Mouse (Mus musculus) lung, adult 2 months (tissue): ENCODE data around the gene 1700020L24Rik. TPM values are rescaled to one million over a fixed set of nuclear protein-coding genes. Genes with fewer than 3 reads are reported as not detected.

ENCODE experiments used
- DNase-seq: peaks from one replicate; pipeline ENCODE4 v3.0.0; 2022
- H3K4me1 ChIP-seq: fragments of 200-500 bp; 2 replicates; pipeline ENCODE4 v1.6.1; 2011; ENCODE audit warnings: low read length; ENCODE audit not compliant: control insufficient read depth, insufficient read depth
- H3K4me3 ChIP-seq: fragments of 200-500 bp; replicated peaks from 2 replicates; pipeline ENCODE3; 2011; ENCODE audit warnings: low read depth, mild to moderate bottlenecking, control low read depth, low read length; ENCODE audit errors: extremely low read depth
- CTCF ChIP-seq: fragments of 200-500 bp; IDR thresholded peaks from 2 replicates; pipeline ENCODE4 v1.5.1; 2011; ENCODE audit warnings: mild to moderate bottlenecking, low read length, control low read depth; ENCODE audit not compliant: insufficient read depth
- POLR2A ChIP-seq: fragments of 200-500 bp; IDR thresholded peaks from 2 replicates; pipeline ENCODE4 v1.6.1; 2011; ENCODE audit warnings: low read depth, mild to moderate bottlenecking, control low read depth, low read length, borderline replicate concordance; ENCODE audit errors: extremely low read depth
- WGBS: fragments of 180-500 bp; shearing (Covaris S2); methylation state at CpG from one replicate; pipeline ENCODE4 v1.1.7; 2018; 5-methylcytosine and 5-hydroxymethylcytosine counted together
- polyA plus RNA-seq: library from polyadenylated mRNA; depleted of rRNA; stranded (reverse); fragments of >200 nt; gene quantifications from 2 replicates; pipeline ENCODE4 v1.2.3, GENCODE M21; 2012; rRNA removed

The 1700020L24Rik gene
- 0.54 TPM in 1 of 2 replicates, not detected in the other for polyA plus RNA-seq

DNA sequence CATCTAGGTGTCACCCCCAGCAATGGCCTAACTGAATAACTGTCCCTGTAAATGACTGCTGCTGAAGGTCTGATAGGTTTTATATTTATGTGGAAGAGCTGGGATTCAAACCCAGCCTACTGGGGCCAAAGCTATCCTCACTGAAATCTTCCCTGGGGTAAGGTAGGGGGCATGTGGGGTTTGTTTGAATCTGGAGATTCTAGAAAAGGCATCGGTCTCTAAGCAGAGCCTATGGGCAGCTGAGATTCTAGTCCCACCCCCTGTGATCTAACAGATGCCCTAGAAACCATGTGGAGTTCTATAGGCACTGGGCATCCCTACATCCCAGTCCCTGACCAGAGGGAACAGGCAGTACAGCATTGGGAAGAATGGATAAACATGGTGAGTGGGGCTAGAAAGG, at the start of gene 1700020L24Rik:
Gene 1700020L24Rik, plus strand, starts transcription at position 301 of the 400 bp plus-strand sequence.
- H3K4me1 ChIP-seq = peaks cover 3% of the 10 kb centered on the region
- no peak within 1 kb of the TSS for H3K4me3 ChIP-seq
- no peak for DNase-seq
- 93% methylated on average over 1 of the region's 1 CpGs for WGBS
- no peak for TF ChIP-seq POLR2A
- no peak for TF ChIP-seq CTCF

DNA sequence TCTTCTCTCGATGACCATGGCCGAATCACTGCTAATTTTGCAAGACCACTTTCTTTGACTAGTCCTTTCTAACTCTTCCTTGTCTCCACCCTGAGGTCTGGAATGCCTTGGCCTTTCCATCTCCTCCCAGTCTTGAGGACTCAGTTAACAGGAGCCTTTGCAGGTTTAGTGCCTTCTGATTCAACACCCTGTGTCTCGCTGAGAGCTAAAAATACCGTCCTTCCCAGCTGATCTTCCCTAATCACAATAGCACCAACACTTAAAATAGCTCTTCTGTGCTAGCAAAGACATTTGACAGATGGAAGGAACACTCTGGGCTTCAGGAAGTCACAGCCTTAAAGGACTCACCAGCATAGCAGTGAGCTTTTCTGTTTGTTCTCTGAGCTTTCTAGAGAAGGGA, 44.4 kb upstream of the 1700020L24Rik start:
- 82% methylated on average over 4 of the region's 4 CpGs for WGBS

DNA sequence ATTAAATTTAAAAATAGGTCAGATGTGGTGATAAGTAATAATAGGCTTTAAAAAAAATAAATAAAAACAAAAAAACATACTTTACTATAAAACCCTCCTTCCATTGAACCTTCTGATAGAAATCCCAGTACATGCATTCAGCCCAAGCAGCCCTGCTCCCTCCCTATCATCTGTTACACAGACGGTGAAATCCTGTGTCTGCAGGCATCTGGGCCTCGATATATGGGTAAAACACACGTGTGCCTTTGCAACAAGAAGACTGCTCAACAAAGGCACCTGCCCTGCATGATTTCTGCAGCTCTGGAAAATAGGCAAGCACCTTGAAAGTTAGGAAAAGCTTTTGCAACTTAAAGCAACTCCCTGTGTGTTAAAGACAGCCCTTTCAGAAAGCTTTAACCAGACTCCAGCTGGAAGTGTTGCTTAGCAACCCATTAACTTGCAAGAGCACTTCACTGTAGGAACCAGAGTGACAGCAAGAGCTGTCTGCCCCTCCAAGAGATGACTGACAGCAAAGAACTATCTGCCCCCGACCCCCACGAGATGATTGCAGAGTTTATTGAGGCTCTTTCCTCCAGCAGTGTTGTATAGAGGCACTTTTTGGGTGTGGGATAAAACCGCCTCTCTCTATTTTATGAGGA, 42.6 kb upstream of the 1700020L24Rik start:
- no peak for TF ChIP-seq POLR2A
- TF ChIP-seq CTCF = no peak
- peaks cover 6% of the 10 kb centered on the region for H3K4me1 ChIP-seq
- H3K4me3 ChIP-seq = no peak overlapping the region
- DNase-seq = no peak
- WGBS = 63% methylated on average over 6 of the region's 6 CpGs

More for the DNA sequence above, 44.4 kb upstream of the 1700020L24Rik start:
- TF ChIP-seq CTCF = no peak
- no peak for TF ChIP-seq POLR2A
- Histone ChIP-seq H3K4me1 (peaks cover 2% of the 10 kb centered on the region; the same call in 1 of the 2 replicates), H3K4me3 (no peak overlapping the region)
- no peak for DNase-seq

DNA sequence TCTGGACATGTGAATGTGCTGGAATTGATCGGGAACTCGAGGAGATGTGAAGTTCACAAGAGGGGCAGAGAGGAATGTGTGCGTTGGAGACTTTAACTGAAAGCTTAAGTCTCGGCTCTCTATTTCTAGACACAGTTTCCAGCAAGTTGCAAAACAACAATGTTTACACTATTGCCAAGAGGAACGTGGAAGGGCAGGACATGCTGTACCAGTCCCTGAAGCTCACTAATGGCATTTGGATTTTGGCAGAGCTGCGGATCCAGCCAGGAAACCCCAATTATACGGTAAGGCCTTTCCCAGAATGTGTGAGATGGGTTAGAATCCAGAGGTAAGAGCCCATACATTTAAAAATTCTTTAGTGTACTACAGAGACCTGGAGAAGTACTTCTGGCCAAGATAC, 39.9 kb upstream of the 1700020L24Rik start:
- no peak for DNase-seq
- Histone ChIP-seq H3K4me3 (no peak overlapping the region), H3K4me1 (peaks cover 6% of the 10 kb centered on the region)
- TF ChIP-seq CTCF = no peak
- no peak for TF ChIP-seq POLR2A
- 55% methylated on average over 7 of the region's 7 CpGs for WGBS

DNA sequence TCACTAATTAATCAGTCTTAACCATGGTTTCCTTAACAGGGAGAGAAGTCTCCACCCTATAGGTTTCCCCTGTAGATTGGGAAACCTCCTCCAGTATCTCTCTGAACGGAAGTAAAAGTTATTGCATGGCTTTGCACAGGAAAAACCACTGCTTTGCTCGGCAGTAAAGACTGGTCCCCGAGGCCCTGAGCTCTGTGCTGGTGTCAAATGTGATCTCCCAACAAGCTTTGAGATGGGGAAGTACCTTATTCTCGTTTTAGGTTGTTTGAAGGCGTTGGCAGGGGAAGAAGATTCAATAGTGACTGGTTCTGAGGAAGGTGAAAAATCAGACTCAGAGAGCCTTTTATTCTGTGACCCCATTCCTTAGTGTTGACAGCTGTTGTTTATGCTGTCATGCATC, 38.8 kb upstream of the 1700020L24Rik start:
- 72% methylated on average over 5 of the region's 5 CpGs for WGBS
- no peak for DNase-seq
- TF ChIP-seq POLR2A (no peak), CTCF (no peak)
- Histone ChIP-seq H3K4me3 (no peak overlapping the region), H3K4me1 (peaks cover 6% of the 10 kb centered on the region)

DNA sequence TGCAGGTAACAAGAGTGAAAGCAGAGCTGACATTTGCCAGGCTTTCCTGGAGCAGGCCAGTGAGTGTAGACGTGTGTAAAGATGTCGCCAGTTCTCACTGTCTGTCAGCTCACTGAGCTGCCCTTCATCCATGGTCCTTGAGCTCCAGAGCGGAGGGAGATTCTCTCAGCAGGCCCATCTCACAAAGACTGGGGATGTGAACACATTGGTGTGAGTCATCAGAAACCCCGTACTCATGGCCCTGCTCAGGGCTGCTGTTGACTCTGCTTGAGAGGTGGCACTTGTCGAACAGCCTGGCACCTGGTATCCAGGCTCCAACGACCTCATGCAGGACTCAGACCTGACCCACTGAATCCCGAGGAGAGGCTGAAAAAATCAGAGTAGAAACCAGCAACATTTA, 33.7 kb upstream of the 1700020L24Rik start:
- TF ChIP-seq POLR2A = no peak
- no peak for TF ChIP-seq CTCF
- WGBS = 68% methylated on average over 7 of the region's 7 CpGs
- Histone ChIP-seq H3K4me1 (no peaks in the 10 kb centered on the region), H3K4me3 (no peak overlapping the region)
- no peak for DNase-seq

DNA sequence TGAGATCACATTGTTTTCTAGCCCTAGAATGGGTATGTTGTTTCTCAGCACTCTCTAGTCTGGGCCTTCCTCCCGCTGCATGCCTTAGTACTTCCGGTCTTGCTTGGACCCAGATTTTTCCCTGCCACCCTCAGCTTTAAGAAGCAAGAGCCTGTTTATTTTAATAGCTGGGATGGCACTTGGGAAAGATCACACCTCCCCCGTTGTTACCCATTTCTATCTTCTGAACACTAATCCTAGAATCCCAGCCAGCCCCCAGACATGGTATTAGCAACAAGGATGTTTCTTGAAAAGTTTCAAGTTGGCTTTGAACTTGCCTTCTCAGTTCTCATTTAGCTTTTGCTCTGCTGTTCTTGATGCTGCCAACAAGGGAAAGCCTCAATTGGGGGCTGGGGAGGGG, 31.1 kb upstream of the 1700020L24Rik start:
- Histone ChIP-seq H3K4me3 (no peak overlapping the region), H3K4me1 (peaks cover 3% of the 10 kb centered on the region)
- no peak for DNase-seq
- WGBS = 51% methylated on average over 3 of the region's 3 CpGs
- no peak for TF ChIP-seq POLR2A
- no peak for TF ChIP-seq CTCF

DNA sequence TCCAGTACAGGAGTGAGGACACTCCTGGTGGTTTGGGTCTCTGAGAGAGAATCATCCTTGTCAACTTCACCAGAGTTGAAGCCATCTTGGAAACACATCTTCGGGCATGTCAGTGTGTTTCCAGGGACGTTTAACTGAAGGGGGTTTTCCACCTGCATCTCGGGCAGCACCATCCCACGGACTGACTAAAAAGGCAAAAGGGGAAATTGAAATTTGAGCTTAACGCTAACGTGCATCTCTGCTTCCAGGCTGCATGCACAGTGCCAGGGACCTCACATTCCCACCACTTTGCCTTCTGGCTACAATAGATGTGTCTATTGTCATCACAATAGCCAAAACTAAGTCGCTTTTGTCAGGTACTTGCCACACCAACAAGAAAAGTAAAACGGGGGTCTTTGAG, 29.2 kb upstream of the 1700020L24Rik start:
- peaks cover 3% of the 10 kb centered on the region for H3K4me1 ChIP-seq
- no peak for DNase-seq
- 36% methylated on average over 8 of the region's 8 CpGs for WGBS
- no peak overlapping the region for H3K4me3 ChIP-seq
- TF ChIP-seq POLR2A (no peak), CTCF (no peak)

DNA sequence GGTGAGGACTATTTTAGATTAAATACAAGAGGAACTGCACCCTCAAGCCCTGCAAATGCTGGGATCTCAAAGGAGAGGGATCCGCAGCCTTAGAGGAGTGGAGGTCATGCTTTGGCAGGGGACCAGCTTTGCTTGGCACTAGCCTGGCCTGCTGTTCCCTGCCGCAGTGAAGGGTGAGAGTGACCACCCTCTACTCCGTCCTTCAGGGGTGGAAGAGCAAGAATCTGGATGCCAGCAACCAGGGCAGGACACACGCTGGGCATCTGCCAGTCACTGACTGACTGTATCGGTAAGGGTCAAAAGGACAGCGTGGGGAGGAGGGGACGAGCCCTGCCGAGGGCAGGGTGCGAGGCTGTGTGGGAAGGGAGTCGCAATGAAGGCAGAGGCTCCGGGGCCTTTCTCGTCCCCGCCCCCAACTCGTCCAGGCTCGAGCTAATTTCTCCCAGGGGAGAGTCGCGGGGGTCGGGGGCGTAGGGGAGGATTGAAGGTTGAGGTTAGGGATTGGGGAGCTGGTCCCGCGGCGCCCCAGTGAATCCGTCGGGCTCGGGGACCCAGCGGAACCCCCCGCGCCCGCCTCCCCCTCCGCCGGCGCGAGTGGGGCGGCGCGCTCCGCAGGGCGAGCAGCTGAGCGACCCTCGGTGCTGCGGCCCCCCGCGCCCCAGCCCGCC, 28.3 kb upstream of the 1700020L24Rik start, which contains the start of gene Rasl10b:
Gene Rasl10b, plus strand, starts transcription at position 51 of the 668 bp plus-strand sequence.
- 2% methylated on average over 38 of the region's 44 CpGs for WGBS
- no peak for TF ChIP-seq CTCF
- TF ChIP-seq POLR2A = no peak
- no peak for DNase-seq
- Histone ChIP-seq H3K4me3 (peak within 1 kb of the TSS; percentile 10), H3K4me1 (peaks cover 3% of the 10 kb centered on the region)
